Mouse (Mus musculus) small intestine, adult 2 months (tissue): ENCODE measurements around the gene Wwox. TPM values are rescaled to one million over a fixed set of nuclear protein-coding genes. Genes with fewer than 3 reads are reported as not detected.

Experiments used
- H3K27ac ChIP-seq: fragments of 200-500 bp; 2 replicates; pipeline ENCODE4 v1.5.1; 2012; ENCODE audit warnings: low read depth, low read length, control low read depth, inconsistent platforms; ENCODE audit not compliant: insufficient read depth
- H3K27me3 ChIP-seq: fragments of 200-500 bp; 2 replicates; pipeline ENCODE4 v1.6.1; 2012; ENCODE audit warnings: mild to moderate bottlenecking, moderate library complexity, low read length, inconsistent platforms; ENCODE audit not compliant: control insufficient read depth, insufficient read depth
- H3K36me3 ChIP-seq: fragments of 200-500 bp; 2 replicates; pipeline ENCODE4 v1.6.1; 2012; ENCODE audit warnings: mild to moderate bottlenecking, low read length, control low read depth, inconsistent platforms; ENCODE audit not compliant: control insufficient read depth, insufficient read depth
- H3K4me1 ChIP-seq: fragments of 200-500 bp; 2 replicates; pipeline ENCODE4 v1.6.1; 2012; ENCODE audit warnings: low read length, inconsistent platforms, mixed read lengths; ENCODE audit not compliant: control insufficient read depth, insufficient read depth, insufficient read length
- H3K4me3 ChIP-seq: fragments of 200-500 bp; 2 replicates; pipeline ENCODE4 v1.5.1; 2012; ENCODE audit warnings: low read depth, mild to moderate bottlenecking, control low read depth, inconsistent platforms, low read length, moderate library complexity
- CTCF ChIP-seq: fragments of 200-500 bp; IDR thresholded peaks from 2 replicates; pipeline ENCODE4 v1.5.1; 2012; ENCODE audit warnings: low read depth, mild to moderate bottlenecking, control low read depth, inconsistent platforms, low read length, moderate library complexity, mixed read lengths; ENCODE audit not compliant: insufficient replicate concordance, insufficient read length; ENCODE audit errors: extremely low read depth
- POLR2A ChIP-seq: fragments of 200-500 bp; IDR thresholded peaks from 2 replicates; pipeline ENCODE4 v1.6.1; 2012; ENCODE audit warnings: low read depth, mild to moderate bottlenecking, control low read depth, inconsistent platforms, low read length, moderate library complexity
- WGBS: fragments of 180-500 bp; shearing (Covaris S2); methylation state at CpG from one replicate; pipeline ENCODE4 v1.1.7; 2018; 5-methylcytosine and 5-hydroxymethylcytosine counted together
- polyA plus RNA-seq: library from polyadenylated mRNA; depleted of rRNA; stranded (reverse); fragments of >200 nt; gene quantifications from 2 replicates; pipeline ENCODE4 v1.2.3, GENCODE M21; 2012

Wwox gene
- polyA plus RNA-seq, 1 experiment, result 6.0 TPM

- no peak for TF ChIP-seq POLR2A
- TF ChIP-seq CTCF, result no peak
- WGBS, result 92% methylated on average over 15 of the region's 15 CpGs
Measured at GRCm38 (mm10) chr8:114834730-114835129, 395.3 kb downstream of the Wwox start.

GRCm38 (mm10) chr8:114839998-114840397 is 400.5 kb downstream of the Wwox start:
- 26% methylated on average over 10 of the region's 10 CpGs for WGBS
- TF ChIP-seq CTCF (no peak), POLR2A (no peak)
- Histone ChIP-seq H3K4me1 (peaks cover 3% of the 10 kb centered on the region; the same call in 1 of the 2 replicates), H3K27me3 (no peaks in the 10 kb centered on the region), H3K36me3 (no peaks in the 10 kb centered on the region), H3K27ac (no peak overlapping the region), H3K4me3 (no peak overlapping the region)

More at GRCm38 (mm10) chr8:114834730-114835129, 395.3 kb downstream of the Wwox start:
- H3K4me1 ChIP-seq, result no peaks in the 10 kb centered on the region
- no peak overlapping the region for H3K27ac ChIP-seq
- H3K4me3 ChIP-seq, result no peak overlapping the region
- H3K27me3 ChIP-seq, result no peaks in the 10 kb centered on the region
- no peaks in the 10 kb centered on the region for H3K36me3 ChIP-seq

GRCm38 (mm10) chr8:114847666-114848065 is 408.2 kb downstream of the Wwox start:
- TF ChIP-seq CTCF (no peak), POLR2A (no peak)
- H3K27me3 ChIP-seq, result no peaks in the 10 kb centered on the region
- no peaks in the 10 kb centered on the region for H3K4me1 ChIP-seq
- H3K4me3 ChIP-seq, result no peak overlapping the region
- no peak overlapping the region for H3K27ac ChIP-seq
- H3K36me3 ChIP-seq, result no peaks in the 10 kb centered on the region
- 88% methylated on average over 7 of the region's 7 CpGs for WGBS

GRCm38 (mm10) chr8:114849461-114849860 is 410.0 kb downstream of the Wwox start:
- Histone ChIP-seq H3K4me1 (no peaks in the 10 kb centered on the region), H3K27me3 (no peaks in the 10 kb centered on the region), H3K27ac (no peak overlapping the region), H3K36me3 (no peaks in the 10 kb centered on the region), H3K4me3 (no peak overlapping the region)
- WGBS, result 61% methylated on average over 9 of the region's 9 CpGs
- no peak for TF ChIP-seq CTCF
- TF ChIP-seq POLR2A, result no peak

GRCm38 (mm10) chr8:114850014-114850870 is 410.8 kb downstream of the Wwox start:
- Histone ChIP-seq H3K27ac (no peak overlapping the region), H3K4me3 (no peak overlapping the region), H3K27me3 (no peaks in the 10 kb centered on the region), H3K4me1 (no peaks in the 10 kb centered on the region), H3K36me3 (no peaks in the 10 kb centered on the region)
- WGBS, result 63% methylated on average over 15 of the region's 15 CpGs
- TF ChIP-seq POLR2A (no peak), CTCF (no peak)

- H3K36me3 ChIP-seq, result no peaks in the 10 kb centered on the region
- TF ChIP-seq POLR2A (no peak), CTCF (no peak)
Measured at GRCm38 (mm10) chr8:114853765-114854164, 414.3 kb downstream of the Wwox start.

GRCm38 (mm10) chr8:114855833-114856232 is 416.4 kb downstream of the Wwox start:
- H3K36me3 ChIP-seq, result no peaks in the 10 kb centered on the region
- 78% methylated on average over 7 of the region's 7 CpGs for WGBS
- H3K4me1 ChIP-seq, result no peaks in the 10 kb centered on the region

More at GRCm38 (mm10) chr8:114853765-114854164, 414.3 kb downstream of the Wwox start:
- WGBS, result 92% methylated on average over 4 of the region's 4 CpGs
- no peak overlapping the region for H3K4me3 ChIP-seq
- H3K4me1 ChIP-seq, result no peaks in the 10 kb centered on the region
- no peaks in the 10 kb centered on the region for H3K27me3 ChIP-seq
- H3K27ac ChIP-seq, result no peak overlapping the region

More at GRCm38 (mm10) chr8:114855833-114856232, 416.4 kb downstream of the Wwox start:
- Histone ChIP-seq H3K27ac (no peak overlapping the region), H3K27me3 (no peaks in the 10 kb centered on the region), H3K4me3 (no peak overlapping the region)
- TF ChIP-seq CTCF, result no peak
- TF ChIP-seq POLR2A, result no peak
